Mouse (Mus musculus) T-cell, adult 2 months (primary cell): ENCODE results near the gene Nubp1.

ENCODE experiments used
- DNase-seq: peaks from one replicate; pipeline ENCODE4 v3.0.0; 2022; ENCODE audit warnings: low spot score

The Nubp1 gene

DNA sequence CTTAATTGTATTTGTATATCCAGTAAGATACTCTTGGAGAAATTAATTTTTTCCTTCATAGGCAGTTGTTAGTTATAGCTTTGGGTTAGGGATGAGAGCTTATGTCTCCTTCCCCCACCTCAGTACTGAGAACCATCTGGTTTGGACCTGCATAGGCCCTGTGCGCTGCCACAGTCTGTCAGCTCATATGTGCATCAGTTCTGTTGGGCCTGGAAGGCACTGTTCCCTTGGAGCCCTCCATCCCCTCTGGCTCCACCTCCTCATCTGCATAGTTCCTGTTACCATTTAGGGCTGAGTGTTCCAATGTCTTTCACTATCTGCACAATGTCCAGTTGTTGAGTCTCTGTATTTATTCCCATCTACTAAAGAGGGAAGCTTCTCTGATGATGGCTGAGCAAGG is 56.5 kb downstream of the Nubp1 start:
- no peak for DNase-seq

DNA sequence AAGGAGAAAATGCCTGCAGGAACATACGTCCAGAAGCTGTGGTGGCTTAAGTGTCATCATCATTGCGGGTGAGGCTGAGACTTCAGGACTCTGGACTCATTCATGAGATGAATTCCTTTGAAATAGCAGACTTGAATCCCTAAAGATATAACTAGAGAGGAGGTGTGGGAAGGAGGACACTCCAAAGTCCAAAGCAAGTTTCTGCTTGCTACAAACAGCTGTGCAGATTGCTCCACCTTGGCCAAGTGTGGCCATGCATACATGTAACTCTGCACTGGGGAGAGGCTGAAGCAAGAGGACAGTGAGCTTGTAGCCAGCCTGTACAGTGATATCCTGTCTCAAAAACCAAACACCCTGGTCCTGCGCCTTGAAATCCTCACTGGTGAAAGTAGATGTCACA is 60.2 kb downstream of the Nubp1 start:
- DNase-seq = no peak
